Mouse (Mus musculus) C2C12 (cell line): ENCODE data around the gene Vps33a. TPM values are rescaled to one million over a fixed set of nuclear protein-coding genes. Genes with fewer than 3 reads are reported as not detected.
A peak's percentile ranks its signal among the peaks of the same experiment; 100 is the strongest.

Source experiments
- H3K27me3 ChIP-seq: one replicate; pipeline ENCODE4 v1.6.1; 2011; ENCODE audit not compliant: control insufficient read depth, insufficient read depth, insufficient read length
- H3K36me3 ChIP-seq: one replicate; pipeline ENCODE4 v1.6.1; 2011; ENCODE audit not compliant: control insufficient read depth, insufficient read depth
- H3K4me3 ChIP-seq: one replicate; pipeline ENCODE4 v1.5.1; 2011; ENCODE audit warnings: mild to moderate bottlenecking, control low read depth; ENCODE audit not compliant: poor library complexity, insufficient read depth, severe bottlenecking
- H3K79me2 ChIP-seq: one replicate; pipeline ENCODE4 v1.6.1; 2011; ENCODE audit not compliant: control insufficient read depth, insufficient read depth
- H3K79me3 ChIP-seq: one replicate; pipeline ENCODE4 v1.6.1; 2011; ENCODE audit warnings: low read depth, control low read depth
- H3ac ChIP-seq: one replicate; pipeline ENCODE3; 2011; ENCODE audit warnings: low read depth; ENCODE audit not compliant: control insufficient read depth, insufficient read length
- CEBPB ChIP-seq: IDR thresholded peaks from one replicate; pipeline ENCODE4 v1.6.1; 2011; ENCODE audit warnings: low read depth, mild to moderate bottlenecking, control low read depth, moderate library complexity
- CTCF ChIP-seq: IDR thresholded peaks from one replicate; pipeline ENCODE4 v1.5.1; 2011; ENCODE audit not compliant: control insufficient read depth, insufficient read depth, insufficient read length
- FOSL1 ChIP-seq: IDR thresholded peaks from one replicate; pipeline ENCODE4 v1.8.0; 2011; ENCODE audit warnings: mild to moderate bottlenecking, low read length; ENCODE audit not compliant: poor library complexity, insufficient read depth, severe bottlenecking
- MAX ChIP-seq: IDR thresholded peaks from one replicate; pipeline ENCODE4 v1.6.1; 2011; ENCODE audit warnings: mild to moderate bottlenecking, control low read depth
- MYOD1 ChIP-seq: IDR thresholded peaks from one replicate; pipeline ENCODE4 v1.6.1; 2011; ENCODE audit warnings: low read depth; ENCODE audit not compliant: control insufficient read depth, insufficient read length
- MYOG ChIP-seq: IDR thresholded peaks from one replicate; pipeline ENCODE4 v1.6.1; 2011; ENCODE audit not compliant: control insufficient read depth, insufficient read length; ENCODE audit errors: extremely low read depth
- USF1 ChIP-seq: IDR thresholded peaks from one replicate; pipeline ENCODE4 v1.6.1; 2011; ENCODE audit warnings: low read depth, mild to moderate bottlenecking, control low read depth, moderate library complexity
- polyA plus RNA-seq: library from polyadenylated mRNA; unstranded; fragments of >200 nt; fragmentation: generic; extraction: Trizol; gene quantifications from one replicate; pipeline ENCODE4 v1.2.1, GENCODE M21; 2012; ENCODE audit warnings: missing spikeins

The Vps33a gene
- polyA plus RNA-seq, 1 experiment = 18.4 TPM

- no peaks in the 10 kb centered on the region for H3K27me3 ChIP-seq
- peaks cover 72% of the 10 kb centered on the region for H3K36me3 ChIP-seq
- H3K79me3 ChIP-seq = no peaks in the 10 kb centered on the region
- no peaks in the 10 kb centered on the region for H3K79me2 ChIP-seq
- no peak overlapping the region for H3K4me3 ChIP-seq
- H3ac ChIP-seq = no peak overlapping the region
- no peak for TF ChIP-seq CEBPB
- TF ChIP-seq MYOD1 = no peak
- TF ChIP-seq MAX = no peak
- TF ChIP-seq FOSL1 = no peak
- TF ChIP-seq USF1 = no peak
- TF ChIP-seq CTCF = no peak
- TF ChIP-seq MYOG = no peak
Measured at GRCm38 (mm10) chr5:123533801-123534200, 39.0 kb downstream of the Vps33a start.

- TF ChIP-seq MYOG (no peak), CEBPB (no peak), USF1 (no peak), MYOD1 (no peak), FOSL1 (no peak), MAX (no peak), CTCF (no peak)
- H3ac ChIP-seq = no peak overlapping the region
- H3K79me2 ChIP-seq = no peaks in the 10 kb centered on the region
- H3K36me3 ChIP-seq = peaks cover 47% of the 10 kb centered on the region
- no peak overlapping the region for H3K4me3 ChIP-seq
- H3K79me3 ChIP-seq = no peaks in the 10 kb centered on the region
- no peaks in the 10 kb centered on the region for H3K27me3 ChIP-seq
Measured at GRCm38 (mm10) chr5:123530056-123530455, 42.8 kb downstream of the Vps33a start.

GRCm38 (mm10) chr5:123528641-123529040, 44.2 kb downstream of the Vps33a start:
- no peak overlapping the region for H3ac ChIP-seq
- no peaks in the 10 kb centered on the region for H3K27me3 ChIP-seq
- H3K79me2 ChIP-seq = peaks cover under 1% of the 10 kb centered on the region
- peaks cover 34% of the 10 kb centered on the region for H3K36me3 ChIP-seq
- no peak for TF ChIP-seq CTCF
- no peak for TF ChIP-seq MAX
- no peak for TF ChIP-seq MYOG
- TF ChIP-seq CEBPB = no peak
- TF ChIP-seq MYOD1 = no peak
- no peak for TF ChIP-seq FOSL1
- no peak for TF ChIP-seq USF1
- H3K4me3 ChIP-seq = no peak overlapping the region
- H3K79me3 ChIP-seq = no peaks in the 10 kb centered on the region

- H3K79me3 ChIP-seq = peaks cover 3% of the 10 kb centered on the region
- H3K36me3 ChIP-seq = peaks cover 11% of the 10 kb centered on the region
- no peak overlapping the region for H3ac ChIP-seq
- H3K4me3 ChIP-seq = no peak overlapping the region
- H3K27me3 ChIP-seq = no peaks in the 10 kb centered on the region
- TF ChIP-seq FOSL1 (no peak), MAX (no peak), MYOG (no peak), MYOD1 (no peak)
- H3K79me2 ChIP-seq = peaks cover 15% of the 10 kb centered on the region
Measured at GRCm38 (mm10) chr5:123525916-123526495, 46.8 kb downstream of the Vps33a start.

GRCm38 (mm10) chr5:123525281-123525680, 47.6 kb downstream of the Vps33a start, which contains the start of gene Gm49027:
TSS of gene Gm49027 (minus strand) at chr5:123525488.
- Histone ChIP-seq H3K36me3 (peaks cover 4% of the 10 kb centered on the region), H3K79me3 (peaks cover 5% of the 10 kb centered on the region), H3K4me3 (peak within 1 kb of the TSS; percentile 78), H3K79me2 (peaks cover 15% of the 10 kb centered on the region), H3ac (no peak within 1 kb of the TSS), H3K27me3 (no peaks in the 10 kb centered on the region)
- TF ChIP-seq USF1 = no peak
- no peak for TF ChIP-seq MYOG
- no peak for TF ChIP-seq MYOD1
- TF ChIP-seq CEBPB = no peak
- no peak for TF ChIP-seq MAX
- TF ChIP-seq FOSL1 = no peak
- TF ChIP-seq CTCF = no peak

- Histone ChIP-seq H3K79me2 (peaks cover 15% of the 10 kb centered on the region), H3K4me3 (peak overlapping the region; percentile 78), H3ac (peak overlapping the region; percentile 43), H3K79me3 (peaks cover 6% of the 10 kb centered on the region), H3K36me3 (peaks cover 2% of the 10 kb centered on the region), H3K27me3 (no peaks in the 10 kb centered on the region)
- TF ChIP-seq MAX (peak; percentile 29), FOSL1 (no peak)
Measured at GRCm38 (mm10) chr5:123524393-123524750, 48.5 kb downstream of the Vps33a start.
